Mouse (Mus musculus): ENCODE measurements around the gene Olfr573-ps1.
A peak's percentile ranks its signal among the peaks of the same experiment; 100 is the strongest.

Olfr573-ps1 gene

GRCm38 (mm10) chr7:102942475-102942874 lies at the start of gene Olfr573-ps1:
Gene Olfr573-ps1, minus strand, starts transcription at chr7:102942575.
- no peak for ATAC-seq (ENCODE audit: low TSS enrichment)

DNA sequence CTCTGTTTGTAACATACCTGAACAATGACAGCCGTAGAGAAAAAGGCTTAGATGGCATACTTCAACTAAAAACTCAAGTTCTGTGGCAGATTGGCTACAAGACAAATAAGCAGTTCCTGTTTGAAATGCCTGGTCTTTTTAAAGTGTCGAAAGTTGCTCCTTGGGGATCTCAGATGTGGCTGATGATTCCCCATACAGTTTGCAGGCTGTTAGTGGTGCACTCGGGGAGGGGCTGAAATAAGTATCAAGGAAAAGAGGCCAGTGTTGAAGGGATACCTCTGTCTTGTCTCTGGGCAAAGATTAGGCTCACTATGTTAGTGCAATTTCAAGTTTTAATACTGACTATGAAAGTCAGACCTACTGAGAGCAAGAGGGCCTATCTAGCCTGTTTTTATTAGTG lies 46.8 kb upstream of the Olfr573-ps1 start, which contains the start of gene Olfr578:
Gene Olfr578 (minus strand): TSS at position 101 of the 400 bp plus-strand sequence.
- ATAC-seq (ENCODE audit: low TSS enrichment): no peak

DNA sequence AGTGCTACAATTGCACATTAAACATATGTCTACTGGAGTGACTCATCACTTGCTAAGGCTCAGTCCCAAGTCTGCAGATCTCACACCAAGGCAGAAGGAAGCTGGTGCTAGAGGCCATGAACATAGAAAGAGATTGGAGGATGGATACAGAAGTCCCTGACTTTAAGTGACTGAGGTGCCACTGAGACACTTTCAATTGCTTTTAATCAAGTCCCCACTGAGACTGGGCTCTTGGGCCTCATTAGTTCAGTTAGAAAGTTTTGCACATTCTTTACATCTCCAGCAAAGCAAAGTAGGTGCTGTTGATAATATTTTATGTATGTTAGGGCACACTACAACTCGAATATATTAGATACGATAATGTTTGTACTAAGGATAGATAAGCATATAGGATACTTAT lies 33.5 kb upstream of the Olfr573-ps1 start, which contains the start of gene Olfr577:
Gene Olfr577 (minus strand): TSS at position 101 of the 400 bp plus-strand sequence.
- peak; percentile 88 for ATAC-seq (ENCODE audit: low TSS enrichment)

- peak; percentile 93 for ATAC-seq (ENCODE audit: low TSS enrichment)
These were observed 32.0 kb upstream of the Olfr573-ps1 start for GRCm38 (mm10) chr7:102974399-102974798.

- no peak for ATAC-seq (ENCODE audit: low TSS enrichment)
These were observed 20.0 kb upstream of the Olfr573-ps1 start, which contains the start of gene Olfr576 for GRCm38 (mm10) chr7:102962360-102962759. Gene Olfr576, plus strand, starts transcription at chr7:102962660.

DNA sequence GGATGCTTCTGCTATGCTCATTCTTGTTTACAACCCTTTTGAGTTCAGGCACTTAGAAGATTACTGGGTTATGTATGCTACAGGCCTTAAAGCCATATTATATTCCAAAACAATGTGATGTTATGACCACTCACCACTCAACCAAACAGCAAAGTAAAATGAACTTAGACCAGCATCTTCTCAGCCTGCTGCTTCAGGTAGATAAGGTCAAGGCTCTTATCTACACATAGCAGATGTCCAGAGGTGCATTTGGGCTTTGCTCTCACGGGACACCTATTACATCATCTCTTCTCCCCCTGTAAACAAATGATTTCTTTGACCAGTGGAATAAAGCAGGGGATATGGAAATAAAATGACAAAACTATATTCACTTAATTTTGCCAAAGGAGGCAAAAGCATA lies 16.2 kb upstream of the Olfr573-ps1 start, which contains the start of gene Olfr575:
Gene Olfr575 (minus strand): TSS at position 183 of the 400 bp plus-strand sequence.
- no peak for ATAC-seq (ENCODE audit: low TSS enrichment)

- no peak for ATAC-seq (ENCODE audit: low TSS enrichment)
These were observed 15.8 kb upstream of the Olfr573-ps1 start for GRCm38 (mm10) chr7:102958137-102958536.

DNA sequence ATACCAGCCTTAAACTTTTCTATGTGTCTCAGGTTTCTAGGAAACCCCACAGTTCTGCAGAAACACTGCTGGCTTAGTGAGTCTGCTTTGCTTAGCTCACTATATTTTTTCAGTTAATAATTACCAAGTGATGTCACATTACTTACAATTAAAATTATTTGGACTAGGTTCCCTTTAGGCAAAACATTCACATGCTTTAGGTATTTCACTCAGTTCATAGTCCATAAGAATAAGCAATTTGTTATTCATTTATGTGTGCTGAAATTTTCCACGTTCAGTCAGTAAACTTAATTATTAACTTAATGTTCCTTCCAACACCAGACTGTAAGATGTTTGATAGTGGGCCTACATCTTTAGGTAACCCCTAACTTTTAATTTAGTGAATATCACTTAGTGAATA lies 8.4 kb upstream of the Olfr573-ps1 start:
- no peak for ATAC-seq (ENCODE audit: low TSS enrichment)

DNA sequence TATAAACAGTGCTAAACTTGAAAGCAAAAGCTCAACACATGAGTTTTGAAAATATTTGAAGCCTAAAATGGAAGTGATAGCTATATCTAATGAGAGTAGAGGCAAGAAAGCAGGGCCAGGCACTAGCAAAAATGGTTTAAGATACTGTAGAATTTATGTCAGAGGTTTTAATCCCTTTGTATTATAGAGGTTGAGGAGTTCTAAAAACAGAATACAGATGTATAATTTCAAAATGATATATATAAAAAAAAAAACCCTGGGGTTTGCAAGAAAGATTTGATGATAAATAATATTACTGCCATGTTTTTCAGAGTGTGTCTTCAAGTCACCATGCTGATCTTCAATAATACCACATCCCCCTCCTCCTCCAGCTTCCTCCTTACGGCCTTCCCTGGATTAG lies 5.8 kb upstream of the Olfr573-ps1 start, which contains the start of gene Olfr574:
Gene Olfr574 (plus strand): TSS at position 301 of the 400 bp plus-strand sequence.
- ATAC-seq (ENCODE audit: low TSS enrichment): no peak

GRCm38 (mm10) chr7:102943417-102943816 lies 1.0 kb upstream of the Olfr573-ps1 start:
- no peak for ATAC-seq (ENCODE audit: low TSS enrichment)

DNA sequence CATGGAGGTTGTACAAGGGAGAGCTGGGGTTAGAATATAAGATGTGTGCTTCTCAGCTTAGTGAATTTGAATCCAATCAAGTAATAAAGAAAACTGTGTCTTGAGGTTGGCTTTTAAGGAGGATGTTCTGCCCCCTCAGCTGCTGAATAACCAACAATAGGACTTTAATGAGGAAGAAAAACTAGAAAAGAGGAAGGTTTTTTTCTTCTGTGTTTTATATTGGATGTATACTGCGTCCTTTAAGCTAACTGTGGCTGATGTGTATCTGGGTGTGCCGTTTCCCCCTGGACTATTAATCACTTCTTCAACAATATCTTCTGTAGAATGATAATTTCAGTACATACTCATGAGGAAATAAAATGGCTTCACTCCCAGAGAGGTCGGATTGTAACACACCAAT lies 15.3 kb downstream of the Olfr573-ps1 start:
- ATAC-seq (ENCODE audit: low TSS enrichment): no peak

DNA sequence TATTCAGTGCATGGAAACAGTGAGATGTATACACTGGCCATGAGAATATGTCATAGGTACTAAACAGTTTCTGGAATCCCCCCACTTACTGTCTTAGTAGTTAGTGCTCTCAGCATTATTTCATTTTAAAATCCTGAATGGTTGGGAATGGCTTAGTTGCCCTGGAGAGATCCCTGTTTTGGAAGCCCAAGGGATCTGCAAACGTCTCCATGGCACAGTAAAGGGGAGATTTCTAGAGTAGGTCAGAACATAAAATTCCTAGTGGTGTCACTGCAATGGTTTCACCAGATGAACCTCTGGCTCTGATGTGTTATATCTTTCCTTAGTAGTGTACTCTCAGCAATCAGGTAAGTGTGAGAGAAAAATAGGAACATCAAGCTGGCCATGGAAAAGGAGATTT lies 18.3 kb downstream of the Olfr573-ps1 start, which contains the start of gene Olfr572:
Gene Olfr572 (plus strand): TSS at position 301 of the 400 bp plus-strand sequence.
- ATAC-seq (ENCODE audit: low TSS enrichment): no peak

DNA sequence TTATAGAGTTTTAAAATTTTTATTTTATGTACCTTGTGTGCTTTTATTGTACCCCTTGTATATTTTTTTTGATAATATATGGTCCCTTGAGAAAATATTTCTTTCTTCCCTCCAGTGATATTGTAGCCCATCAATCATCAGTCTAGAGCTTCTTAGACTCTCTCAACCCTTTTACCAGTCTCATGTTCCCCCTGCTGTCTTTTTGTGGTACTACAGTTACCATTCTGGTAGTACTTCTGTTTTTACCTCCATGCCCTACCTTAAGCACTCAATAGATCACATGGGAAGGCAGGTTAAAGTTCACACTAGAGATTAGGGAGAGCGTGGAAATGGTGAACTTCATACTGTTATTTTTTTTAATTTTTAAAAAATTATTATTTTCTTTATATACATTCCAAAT lies 22.7 kb downstream of the Olfr573-ps1 start:
- ATAC-seq (ENCODE audit: low TSS enrichment): peak; percentile 73

- ATAC-seq (ENCODE audit: low TSS enrichment): no peak
These were observed 25.1 kb downstream of the Olfr573-ps1 start, which contains the start of gene Olfr571 for GRCm38 (mm10) chr7:102917032-102917875. Gene Olfr571, minus strand, starts transcription at chr7:102917536.

- no peak for ATAC-seq (ENCODE audit: low TSS enrichment)
These were observed 26.0 kb downstream of the Olfr573-ps1 start for GRCm38 (mm10) chr7:102916405-102916804.

- ATAC-seq (ENCODE audit: low TSS enrichment): no peak
These were observed 27.1 kb downstream of the Olfr573-ps1 start for GRCm38 (mm10) chr7:102915261-102915660.
